Mouse (Mus musculus): Measurements from ENCODE around the gene Grin2d. TPM values are rescaled to one million over a fixed set of nuclear protein-coding genes. Genes with fewer than 3 reads are reported as not detected.

The Grin2d gene
- polyA plus RNA-seq, 1 experiment, result 0.43 TPM

- no peak overlapping the region for H3K27ac ChIP-seq (ENCODE audit: insufficient read depth, low read length)
- no peaks in the 10 kb centered on the region for H3K4me1 ChIP-seq (ENCODE audit: control insufficient read depth, insufficient read depth, low read length)
- TF ChIP-seq POLR2A (IDR thresholded peaks at IDR 0.05; ENCODE audit: insufficient read depth, low read length) (no peak), EP300 (IDR thresholded peaks at IDR 0.05; ENCODE audit: insufficient read depth, low read depth, low read length) (no peak)
Measured at GRCm38 (mm10) chr7:45916056-45917003, 38.2 kb upstream of the Grin2d start.

DNA sequence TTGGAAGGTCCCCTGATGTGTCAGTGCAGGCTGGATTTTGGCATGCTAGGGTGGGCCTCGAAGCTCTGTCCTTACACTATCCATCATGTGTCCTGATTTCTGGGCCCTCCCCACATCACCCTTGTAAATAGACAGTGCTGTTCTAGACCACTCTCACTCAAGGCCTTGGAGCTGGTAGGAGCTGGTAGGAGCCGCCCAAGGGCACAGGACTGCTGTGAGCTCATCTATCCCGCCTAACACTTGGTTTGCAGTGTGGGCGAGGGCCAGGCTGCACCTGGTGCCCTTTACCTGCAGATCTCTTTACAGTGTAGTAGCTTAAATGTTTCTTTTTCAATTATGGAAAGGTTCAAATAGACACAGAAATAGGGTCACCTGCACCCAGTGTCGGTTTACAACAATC lies 36.8 kb upstream of the Grin2d start:
- H3K27me3 ChIP-seq (ENCODE audit: control insufficient read depth, insufficient read depth, low read length, poor library complexity, severe bottlenecking), result no peaks in the 10 kb centered on the region
- TF ChIP-seq EP300 (IDR thresholded peaks at IDR 0.05; ENCODE audit: insufficient read depth, low read depth, low read length), result no peak
- no peak for TF ChIP-seq CTCF (IDR thresholded peaks at IDR 0.05; ENCODE audit: low read depth, low read length)
- no peak for TF ChIP-seq POLR2A (IDR thresholded peaks at IDR 0.05; ENCODE audit: insufficient read depth, low read length)
- H3K9me3 ChIP-seq (replicated peaks; ENCODE audit: control insufficient read depth, insufficient read depth, low read length, poor library complexity, severe bottlenecking), result no peaks in the 10 kb centered on the region
- H3K4me1 ChIP-seq (ENCODE audit: control insufficient read depth, insufficient read depth, low read length), result no peaks in the 10 kb centered on the region
- H3K27ac ChIP-seq (ENCODE audit: insufficient read depth, low read length), result no peak overlapping the region
- H3K9ac ChIP-seq (ENCODE audit: low read depth, poor library complexity, severe bottlenecking), result no peak overlapping the region
- H3K4me3 ChIP-seq (ENCODE audit: low read depth, low read length), result no peak overlapping the region
- H3K36me3 ChIP-seq (ENCODE audit: control insufficient read depth, insufficient read depth, low read length, poor library complexity, severe bottlenecking), result no peaks in the 10 kb centered on the region

More at GRCm38 (mm10) chr7:45916056-45917003, 38.2 kb upstream of the Grin2d start:
- Histone ChIP-seq H3K9me3 (replicated peaks; ENCODE audit: control insufficient read depth, insufficient read depth, low read length, poor library complexity, severe bottlenecking) (no peaks in the 10 kb centered on the region), H3K27me3 (ENCODE audit: control insufficient read depth, insufficient read depth, low read length, poor library complexity, severe bottlenecking) (no peaks in the 10 kb centered on the region), H3K4me3 (ENCODE audit: low read depth, low read length) (peak overlapping the region; percentile 27), H3K9ac (ENCODE audit: low read depth, poor library complexity, severe bottlenecking) (no peak overlapping the region), H3K36me3 (ENCODE audit: control insufficient read depth, insufficient read depth, low read length, poor library complexity, severe bottlenecking) (no peaks in the 10 kb centered on the region)

GRCm38 (mm10) chr7:45914067-45914466 lies 35.9 kb upstream of the Grin2d start:
- no peak for TF ChIP-seq CTCF (IDR thresholded peaks at IDR 0.05; ENCODE audit: low read depth, low read length)
- Histone ChIP-seq H3K9ac (ENCODE audit: low read depth, poor library complexity, severe bottlenecking) (no peak overlapping the region), H3K27ac (ENCODE audit: insufficient read depth, low read length) (no peak overlapping the region), H3K4me1 (ENCODE audit: control insufficient read depth, insufficient read depth, low read length) (no peaks in the 10 kb centered on the region), H3K36me3 (ENCODE audit: control insufficient read depth, insufficient read depth, low read length, poor library complexity, severe bottlenecking) (no peaks in the 10 kb centered on the region), H3K4me3 (ENCODE audit: low read depth, low read length) (no peak overlapping the region), H3K9me3 (replicated peaks; ENCODE audit: control insufficient read depth, insufficient read depth, low read length, poor library complexity, severe bottlenecking) (no peaks in the 10 kb centered on the region), H3K27me3 (ENCODE audit: control insufficient read depth, insufficient read depth, low read length, poor library complexity, severe bottlenecking) (no peaks in the 10 kb centered on the region)

GRCm38 (mm10) chr7:45909145-45909544 lies 31.0 kb upstream of the Grin2d start:
- Histone ChIP-seq H3K9ac (ENCODE audit: low read depth, poor library complexity, severe bottlenecking) (no peak overlapping the region), H3K4me3 (ENCODE audit: low read depth, low read length) (no peak overlapping the region), H3K9me3 (replicated peaks; ENCODE audit: control insufficient read depth, insufficient read depth, low read length, poor library complexity, severe bottlenecking) (no peaks in the 10 kb centered on the region), H3K4me1 (ENCODE audit: control insufficient read depth, insufficient read depth, low read length) (no peaks in the 10 kb centered on the region), H3K36me3 (ENCODE audit: control insufficient read depth, insufficient read depth, low read length, poor library complexity, severe bottlenecking) (peaks cover 3% of the 10 kb centered on the region; the same call in 1 of the 2 replicates), H3K27me3 (ENCODE audit: control insufficient read depth, insufficient read depth, low read length, poor library complexity, severe bottlenecking) (no peaks in the 10 kb centered on the region), H3K27ac (ENCODE audit: insufficient read depth, low read length) (no peak overlapping the region)
- no peak for TF ChIP-seq POLR2A (IDR thresholded peaks at IDR 0.05; ENCODE audit: insufficient read depth, low read length)

- H3K27me3 ChIP-seq (ENCODE audit: control insufficient read depth, insufficient read depth, low read length, poor library complexity, severe bottlenecking), result no peaks in the 10 kb centered on the region
- no peaks in the 10 kb centered on the region for H3K9me3 ChIP-seq (replicated peaks; ENCODE audit: control insufficient read depth, insufficient read depth, low read length, poor library complexity, severe bottlenecking)
- TF ChIP-seq POLR2A (IDR thresholded peaks at IDR 0.05; ENCODE audit: insufficient read depth, low read length), result no peak
- no peak for TF ChIP-seq EP300 (IDR thresholded peaks at IDR 0.05; ENCODE audit: insufficient read depth, low read depth, low read length)
- TF ChIP-seq CTCF (IDR thresholded peaks at IDR 0.05; ENCODE audit: low read depth, low read length), result no peak
- no peak overlapping the region for H3K27ac ChIP-seq (ENCODE audit: insufficient read depth, low read length)
- peaks cover 3% of the 10 kb centered on the region; the same call in 1 of the 2 replicates for H3K36me3 ChIP-seq (ENCODE audit: control insufficient read depth, insufficient read depth, low read length, poor library complexity, severe bottlenecking)
- H3K4me1 ChIP-seq (ENCODE audit: control insufficient read depth, insufficient read depth, low read length), result no peaks in the 10 kb centered on the region
- no peak overlapping the region for H3K9ac ChIP-seq (ENCODE audit: low read depth, poor library complexity, severe bottlenecking)
- H3K4me3 ChIP-seq (ENCODE audit: low read depth, low read length), result no peak overlapping the region
Measured at GRCm38 (mm10) chr7:45908384-45908783, 30.2 kb upstream of the Grin2d start.

DNA sequence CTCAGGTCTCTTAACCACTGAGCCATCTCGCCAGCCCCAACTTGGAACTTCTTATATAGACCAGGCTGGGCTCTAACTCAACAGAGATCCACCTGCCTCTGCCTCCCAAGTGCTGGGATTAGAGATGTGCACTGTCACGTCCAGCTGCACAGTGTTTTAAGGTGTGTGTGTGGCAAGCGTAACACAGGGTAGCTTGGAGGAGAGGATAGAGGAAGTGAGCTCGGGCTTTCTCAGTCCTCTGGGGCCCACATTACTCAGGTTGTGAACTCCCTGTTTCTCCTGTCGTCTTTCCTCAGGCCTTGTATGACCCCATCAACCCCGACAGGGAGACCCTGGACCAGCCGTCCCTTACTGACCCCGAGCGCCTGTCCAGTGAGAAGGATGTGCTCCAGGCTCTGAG lies 28.4 kb upstream of the Grin2d start:
- Histone ChIP-seq H3K9me3 (replicated peaks; ENCODE audit: control insufficient read depth, insufficient read depth, low read length, poor library complexity, severe bottlenecking) (no peaks in the 10 kb centered on the region), H3K36me3 (ENCODE audit: control insufficient read depth, insufficient read depth, low read length, poor library complexity, severe bottlenecking) (peaks cover 3% of the 10 kb centered on the region; the same call in 1 of the 2 replicates), H3K9ac (ENCODE audit: low read depth, poor library complexity, severe bottlenecking) (no peak overlapping the region), H3K27ac (ENCODE audit: insufficient read depth, low read length) (no peak overlapping the region), H3K4me1 (ENCODE audit: control insufficient read depth, insufficient read depth, low read length) (no peaks in the 10 kb centered on the region), H3K4me3 (ENCODE audit: low read depth, low read length) (no peak overlapping the region), H3K27me3 (ENCODE audit: control insufficient read depth, insufficient read depth, low read length, poor library complexity, severe bottlenecking) (no peaks in the 10 kb centered on the region)
- no peak for TF ChIP-seq POLR2A (IDR thresholded peaks at IDR 0.05; ENCODE audit: insufficient read depth, low read length)
- TF ChIP-seq EP300 (IDR thresholded peaks at IDR 0.05; ENCODE audit: insufficient read depth, low read depth, low read length), result no peak
- TF ChIP-seq CTCF (IDR thresholded peaks at IDR 0.05; ENCODE audit: low read depth, low read length), result no peak
